Mouse (Mus musculus): Measurements from ENCODE around the gene Nt5c2.
A peak's percentile ranks its signal among the peaks of the same experiment; 100 is the strongest.

Gene Nt5c2

DNA sequence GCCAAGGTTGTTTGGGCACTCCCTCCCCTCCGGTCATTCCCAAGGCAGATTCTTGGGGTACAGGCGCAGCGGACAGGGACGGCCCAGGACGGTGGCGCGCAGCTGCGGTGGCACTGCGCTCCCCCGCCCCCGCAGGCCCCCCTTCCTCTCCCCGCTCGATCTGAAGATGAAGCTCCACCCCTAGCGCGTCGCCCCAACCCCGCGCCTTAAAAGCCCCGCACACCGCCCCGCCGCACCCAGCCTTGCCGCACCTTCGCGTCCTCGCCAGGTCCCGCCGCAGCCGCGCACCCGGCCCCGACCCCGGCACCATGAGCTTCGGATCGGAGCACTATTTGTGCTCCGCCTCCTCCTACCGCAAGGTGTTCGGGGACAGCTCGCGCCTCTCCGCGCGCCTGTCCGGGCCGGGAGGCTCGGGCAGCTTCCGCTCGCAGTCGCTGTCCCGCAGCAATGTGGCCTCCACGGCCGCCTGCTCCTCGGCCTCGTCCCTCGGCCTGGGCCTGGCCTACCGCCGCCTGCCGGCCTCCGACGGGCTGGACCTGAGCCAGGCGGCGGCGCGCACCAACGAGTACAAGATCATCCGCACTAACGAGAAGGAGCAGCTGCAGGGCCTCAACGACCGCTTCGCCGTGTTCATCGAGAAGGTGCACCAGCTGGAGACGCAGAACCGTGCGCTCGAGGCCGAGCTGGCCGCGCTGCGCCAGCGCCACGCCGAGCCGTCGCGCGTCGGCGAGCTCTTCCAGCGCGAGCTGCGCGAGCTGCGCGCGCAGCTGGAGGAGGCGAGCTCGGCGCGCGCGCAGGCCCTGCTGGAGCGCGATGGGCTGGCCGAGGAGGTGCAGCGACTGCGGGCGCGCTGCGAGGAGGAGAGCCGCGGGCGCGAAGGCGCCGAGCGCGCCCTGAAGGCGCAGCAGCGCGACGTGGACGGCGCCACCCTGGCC, at the start of gene Nt5c2, which contains the start of gene Ina:
Gene Nt5c2, minus strand, starts transcription at position 707 of the 935 bp plus-strand sequence.
Gene Ina, plus strand, starts transcription at position 252 of the 935 bp plus-strand sequence.
- peak; percentile 65 for DNase-seq (ENCODE audit: extremely low spot score, low spot score)

DNA sequence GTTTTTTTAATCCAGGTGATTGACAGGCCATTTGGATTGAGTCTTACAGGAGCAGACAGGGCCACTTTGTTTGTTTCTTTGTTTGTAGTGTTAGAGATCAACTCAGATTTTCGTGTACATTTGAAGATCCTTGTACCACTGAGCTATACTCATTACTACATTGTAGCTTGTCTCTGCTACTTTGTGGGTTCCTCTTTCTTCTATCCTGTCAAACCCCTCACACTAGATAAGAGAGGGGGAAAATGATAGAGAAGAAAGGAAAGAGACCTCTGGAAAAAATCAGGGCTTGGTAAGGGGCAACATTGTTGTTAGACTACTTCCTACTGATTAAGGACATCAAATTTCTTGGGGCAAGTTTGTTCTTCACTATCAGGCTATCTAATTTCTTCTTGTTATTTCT, 42.7 kb upstream of the Nt5c2 start:
- no peak for DNase-seq (ENCODE audit: extremely low spot score, low spot score)

DNA sequence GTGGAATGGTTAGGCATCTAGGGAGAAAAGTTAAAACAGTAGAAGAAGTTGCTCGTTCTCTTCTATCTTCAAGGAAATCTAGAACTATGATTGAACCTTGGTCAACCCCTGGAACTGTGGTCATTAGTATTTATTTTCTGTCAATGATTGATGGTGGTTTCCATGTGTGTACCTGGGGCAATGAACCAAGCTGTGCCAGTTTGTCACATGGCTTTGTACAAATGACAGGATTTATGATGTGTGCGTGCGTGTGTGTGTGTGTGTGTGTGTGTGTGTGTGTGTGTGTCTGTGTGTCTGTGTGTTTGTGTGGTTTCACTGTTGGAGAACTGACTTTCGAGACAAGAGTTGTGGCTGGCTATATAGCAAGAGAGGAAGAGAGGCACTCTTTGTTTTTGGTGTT, 38.5 kb upstream of the Nt5c2 start:
- no peak for DNase-seq (ENCODE audit: extremely low spot score, low spot score)

DNA sequence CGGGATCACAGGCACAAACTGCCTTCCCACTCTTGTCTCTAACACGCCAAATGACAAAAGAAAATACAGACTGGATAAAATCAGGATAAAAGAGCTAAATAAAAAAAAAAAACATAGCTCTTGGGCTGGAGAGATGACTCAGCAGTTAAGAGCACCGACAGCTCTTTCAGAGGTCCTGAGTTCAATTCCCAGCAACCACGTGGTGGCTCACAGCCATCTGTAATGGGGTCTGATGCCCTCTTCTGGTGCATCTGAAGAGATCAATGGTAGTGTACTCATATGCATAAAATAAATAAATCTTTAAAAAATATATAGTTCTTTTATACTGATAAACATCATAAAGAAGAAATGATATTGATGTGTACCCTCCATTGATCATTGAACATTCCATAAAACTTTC, 38.0 kb upstream of the Nt5c2 start:
- no peak for DNase-seq (ENCODE audit: extremely low spot score, low spot score)

DNA sequence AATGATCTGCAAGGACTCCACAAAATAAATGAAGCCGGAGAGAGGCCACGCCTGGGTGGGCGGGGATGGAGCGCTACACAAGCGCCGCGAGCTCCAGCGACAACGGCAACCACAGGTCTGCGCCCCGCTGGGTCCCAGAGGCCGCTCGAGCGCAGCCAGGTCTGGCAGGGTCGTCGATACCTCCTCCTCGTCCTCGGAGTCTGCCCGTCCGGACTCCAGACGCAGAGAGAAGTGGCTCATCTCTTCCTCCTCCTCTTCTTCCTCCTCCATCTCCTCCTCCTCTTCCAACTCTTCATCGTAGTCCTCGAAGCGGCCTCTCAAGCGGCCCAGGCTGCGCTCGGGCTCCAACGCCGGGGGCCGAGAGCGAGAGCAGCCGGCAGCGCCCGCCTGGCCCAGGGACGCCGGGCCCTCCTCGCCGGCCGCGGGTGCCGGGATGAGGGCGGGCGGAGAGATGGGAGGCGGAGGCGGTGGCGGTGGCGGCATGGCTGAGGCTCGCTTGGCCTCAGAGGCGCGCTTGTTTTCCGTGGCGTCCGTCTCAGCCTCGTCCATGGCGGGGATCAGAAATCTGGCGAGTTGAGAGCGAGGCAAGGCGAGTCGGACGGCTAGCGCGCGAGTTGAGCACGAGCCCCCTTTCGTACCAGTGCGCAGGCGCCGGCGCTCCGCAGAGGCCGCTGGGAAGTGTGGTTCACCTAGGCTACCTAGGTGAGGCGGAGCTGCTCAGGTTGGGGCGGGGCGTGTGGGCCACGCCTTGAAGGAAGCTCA, 35.5 kb upstream of the Nt5c2 start, which contains the start of gene Pcgf6:
Gene Pcgf6, minus strand, starts transcription at position 636 of the 762 bp plus-strand sequence.
- peak; percentile 85 for DNase-seq (ENCODE audit: extremely low spot score, low spot score)

DNA sequence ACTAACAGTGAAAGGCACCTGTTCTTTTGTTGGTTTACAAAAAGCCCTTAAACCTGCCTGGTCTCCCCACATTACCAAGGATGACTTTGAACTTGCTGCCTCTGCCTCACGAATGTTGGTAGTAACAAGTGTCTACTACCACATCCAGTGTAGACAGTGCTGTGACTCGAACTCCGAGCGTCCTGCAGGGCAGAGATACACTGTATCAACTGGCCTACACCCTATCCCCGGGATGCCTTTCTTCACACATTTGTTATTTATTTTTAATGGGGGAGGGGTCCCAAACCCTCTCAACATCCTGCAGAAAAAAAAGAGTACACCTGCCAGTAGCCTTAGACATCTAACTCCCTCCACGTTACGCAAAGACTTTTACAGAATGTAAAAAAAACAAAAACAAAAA, 34.9 kb upstream of the Nt5c2 start:
- no peak for DNase-seq (ENCODE audit: extremely low spot score, low spot score)

DNA sequence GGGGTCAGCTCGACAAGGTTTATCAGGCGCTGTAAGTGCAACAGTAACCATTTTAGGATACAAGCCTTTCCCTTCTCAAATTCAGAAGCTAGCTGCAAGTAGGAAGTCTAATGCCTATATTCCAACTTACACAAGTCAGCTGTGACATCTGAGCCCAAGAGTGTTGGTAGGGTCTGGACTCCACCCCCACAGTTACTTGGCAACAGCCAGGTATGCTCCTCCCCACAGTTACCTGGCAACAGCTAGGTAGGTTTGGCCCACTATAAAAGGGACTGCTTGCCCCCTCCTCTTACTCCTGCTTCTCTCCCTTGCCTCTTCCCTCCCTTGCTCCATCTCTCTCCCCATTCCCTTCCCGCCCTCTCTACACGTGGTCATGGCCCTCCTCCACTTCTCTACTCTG, 34.1 kb upstream of the Nt5c2 start:
- no peak for DNase-seq (ENCODE audit: extremely low spot score, low spot score)

DNA sequence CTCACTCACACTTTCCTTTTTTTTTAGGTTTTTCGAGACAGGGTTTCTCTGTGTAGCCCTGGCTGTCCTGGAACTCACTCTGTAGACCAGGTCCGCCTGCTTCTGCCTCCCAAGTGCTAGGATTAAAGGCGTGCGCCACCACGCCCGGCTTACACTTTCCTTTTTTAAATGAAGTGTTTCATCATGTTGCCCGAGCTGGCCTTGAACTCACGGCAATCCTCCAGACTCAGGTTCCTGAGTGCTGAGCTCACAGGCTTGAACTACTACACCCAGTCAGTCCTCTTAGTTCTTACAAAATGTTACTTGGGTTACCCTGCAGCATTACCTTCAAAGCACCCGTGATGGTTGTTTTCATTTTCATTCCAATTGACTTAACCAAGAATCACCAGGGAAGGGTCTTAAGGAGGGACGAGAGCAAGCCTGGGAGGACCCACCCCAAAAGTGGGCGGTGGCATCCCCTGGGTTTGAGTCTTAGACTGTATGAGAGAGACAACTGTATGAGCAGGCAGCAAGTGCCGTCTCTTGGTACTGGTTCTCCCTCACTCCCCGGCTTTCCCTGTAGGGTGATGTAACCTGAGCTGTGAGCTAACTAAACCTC, 32.4 kb upstream of the Nt5c2 start:
- no peak for DNase-seq (ENCODE audit: extremely low spot score, low spot score)

DNA sequence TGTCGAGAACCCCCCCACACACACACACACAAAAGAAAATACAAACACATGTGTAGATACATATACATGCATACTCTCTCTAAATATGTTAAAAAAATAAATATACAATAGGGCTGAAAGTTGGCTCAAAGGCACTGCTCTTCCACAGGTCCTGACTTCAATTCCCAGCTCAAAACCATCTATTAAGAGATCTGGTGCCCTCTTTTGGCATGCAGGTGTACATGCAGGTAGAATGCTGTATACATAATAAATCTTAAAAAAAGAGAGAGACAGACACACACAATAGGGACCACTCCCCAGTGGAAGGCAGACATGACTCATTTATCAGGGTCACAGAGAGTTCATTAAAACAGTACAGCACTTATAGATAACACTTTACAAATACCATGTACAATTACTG, 31.4 kb upstream of the Nt5c2 start:
- no peak for DNase-seq (ENCODE audit: extremely low spot score, low spot score)

DNA sequence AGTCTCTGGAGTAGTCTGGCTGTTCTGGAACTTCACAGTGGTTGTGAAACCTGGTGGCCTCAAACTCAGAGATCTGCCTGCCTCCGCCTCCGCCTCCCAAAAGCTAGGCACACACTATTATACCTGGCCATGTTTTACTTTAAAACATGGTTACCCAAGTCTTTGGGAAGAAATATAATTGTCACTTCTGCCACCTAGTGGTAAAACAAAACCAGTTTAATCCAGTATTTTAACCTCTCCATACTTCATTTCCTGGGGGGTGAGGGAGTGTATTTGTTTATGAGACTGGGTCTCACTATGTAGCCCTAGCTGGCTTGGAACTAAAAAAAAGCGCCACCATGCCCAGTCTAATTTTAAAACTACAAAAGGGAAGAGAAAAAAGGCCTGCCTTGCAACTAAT, 28.7 kb upstream of the Nt5c2 start:
- no peak for DNase-seq (ENCODE audit: extremely low spot score, low spot score)

DNA sequence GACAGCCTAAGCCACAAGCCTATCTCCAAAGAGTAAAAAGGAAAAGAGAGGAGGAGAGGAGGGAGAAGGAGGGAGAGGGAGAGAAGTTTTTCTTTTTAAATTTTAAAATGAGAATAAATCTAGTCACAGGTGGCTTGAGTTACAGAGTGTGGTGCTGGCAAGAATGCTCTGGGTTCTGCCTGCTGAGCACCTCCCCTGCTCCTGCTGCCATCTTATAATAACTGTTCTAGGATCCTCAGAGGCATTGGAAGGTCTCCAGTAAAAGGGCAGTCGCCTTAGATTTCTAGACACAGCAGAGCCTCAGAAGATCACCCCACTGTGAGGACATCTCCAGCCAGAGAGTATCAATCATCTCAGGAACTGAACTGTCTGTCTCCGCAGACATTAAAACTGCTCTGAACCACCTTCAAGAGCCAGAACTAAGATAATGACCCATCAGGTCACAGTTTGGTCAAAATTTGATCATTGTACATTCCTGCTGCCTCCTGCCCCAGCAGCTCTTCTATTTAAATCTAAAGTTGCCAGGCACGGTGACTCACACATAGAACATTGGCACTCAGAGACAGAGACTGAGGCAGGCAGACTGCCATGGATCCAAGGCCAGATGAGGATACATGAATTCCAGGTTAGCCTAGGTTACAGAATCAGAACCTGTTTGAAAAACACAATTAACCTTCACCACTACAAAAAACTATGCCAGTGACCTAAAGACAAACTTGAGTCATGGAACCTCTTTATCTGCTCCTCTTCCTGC, 25.9 kb upstream of the Nt5c2 start:
- DNase-seq (ENCODE audit: extremely low spot score, low spot score), result no peak

DNA sequence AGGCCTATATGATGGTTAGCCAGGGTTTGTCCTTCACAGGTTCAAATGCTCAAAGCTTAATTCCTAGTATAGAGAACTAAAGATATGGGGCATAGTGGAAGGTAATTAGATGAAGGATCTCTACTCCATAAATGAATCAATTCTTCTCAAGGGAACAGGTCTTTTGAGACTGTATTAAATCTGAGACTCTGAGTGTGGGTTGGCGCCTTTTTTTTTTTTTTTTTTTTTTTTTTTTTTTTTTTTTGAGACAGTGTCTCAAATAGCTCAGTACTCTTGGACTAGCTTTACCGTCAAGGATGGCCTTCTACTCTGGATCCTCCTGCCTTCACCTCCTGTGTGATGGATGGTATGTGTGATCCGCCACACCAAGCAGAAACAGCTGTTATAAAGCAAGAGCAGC, 21.6 kb upstream of the Nt5c2 start:
- no peak for DNase-seq (ENCODE audit: extremely low spot score, low spot score)

DNA sequence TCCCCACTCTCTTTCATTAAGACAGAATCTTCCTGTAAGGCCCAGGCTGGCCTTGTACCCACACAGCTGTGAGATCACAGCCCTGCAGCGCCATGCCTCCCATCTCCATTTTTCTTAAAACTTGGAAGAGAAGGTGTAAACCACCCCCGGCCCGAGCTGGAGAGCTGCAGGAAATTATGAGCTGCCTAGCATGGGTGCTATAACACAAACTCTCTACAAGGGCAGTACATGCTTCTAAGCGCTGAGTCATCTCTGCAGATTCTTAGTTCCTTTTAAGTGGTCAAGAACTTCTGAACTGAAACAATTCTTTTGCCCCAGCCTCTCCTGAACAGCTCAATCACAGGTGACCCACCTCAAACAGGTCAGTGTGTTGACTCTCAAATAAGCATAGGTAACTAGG, 20.0 kb upstream of the Nt5c2 start:
- DNase-seq (ENCODE audit: extremely low spot score, low spot score), result no peak

DNA sequence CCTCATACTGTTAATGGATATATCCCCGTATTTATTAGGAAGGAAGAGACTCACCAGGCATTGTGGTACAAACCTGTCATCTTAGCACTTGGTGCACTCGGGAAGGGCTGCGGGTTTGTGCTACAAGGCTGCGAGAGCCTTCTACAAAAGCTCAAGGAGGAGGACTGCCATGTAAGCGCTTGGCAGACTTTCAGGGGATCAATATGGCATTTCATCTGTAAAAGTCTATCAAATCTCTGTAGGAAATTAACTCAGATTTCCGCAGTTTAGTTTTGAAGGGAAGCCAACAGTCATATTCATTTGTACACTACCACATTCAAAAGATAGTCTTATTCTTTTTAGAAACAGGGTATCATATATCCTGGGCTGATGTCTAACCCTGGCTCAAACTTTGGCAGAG, 16.8 kb upstream of the Nt5c2 start:
- no peak for DNase-seq (ENCODE audit: extremely low spot score, low spot score)

DNA sequence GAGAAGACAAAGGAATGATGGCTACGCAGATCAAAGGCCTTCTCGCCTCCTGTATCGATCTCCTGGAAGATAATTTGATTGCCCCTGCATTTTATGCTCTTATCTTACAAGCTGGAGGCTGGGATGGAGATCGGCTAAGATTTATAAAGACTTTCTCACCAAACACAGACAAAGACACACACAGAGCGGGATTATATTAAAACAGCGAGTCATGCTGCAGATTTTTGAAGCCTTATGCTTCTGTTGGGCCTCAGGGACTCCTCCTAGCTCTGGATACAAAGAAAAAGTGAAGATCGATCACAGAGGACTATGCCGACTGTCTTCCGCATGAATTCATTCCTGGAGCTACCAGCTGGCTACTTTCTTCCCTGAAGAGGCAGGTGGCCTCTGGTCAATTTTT, 14.8 kb upstream of the Nt5c2 start:
- DNase-seq (ENCODE audit: extremely low spot score, low spot score), result no peak

DNA sequence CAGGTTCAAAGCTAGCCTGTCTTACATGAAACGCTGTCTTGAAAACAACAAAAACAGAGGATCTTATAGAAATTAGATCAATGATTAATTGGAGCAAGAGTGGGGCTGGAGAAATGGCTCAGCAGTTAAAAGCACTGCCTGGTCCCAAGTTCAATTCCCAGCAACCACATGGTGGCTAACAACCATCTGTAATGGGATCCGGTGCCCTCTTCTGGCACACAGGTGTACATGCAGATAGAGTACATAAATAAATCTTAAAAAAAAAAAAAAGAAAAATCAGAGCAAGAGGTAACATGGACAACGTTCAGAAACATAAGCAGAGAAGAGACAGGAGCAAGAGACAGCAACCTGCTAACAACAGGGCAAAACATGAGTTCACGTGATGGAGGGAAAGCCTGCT, 11.6 kb upstream of the Nt5c2 start:
- DNase-seq (ENCODE audit: extremely low spot score, low spot score), result no peak

DNA sequence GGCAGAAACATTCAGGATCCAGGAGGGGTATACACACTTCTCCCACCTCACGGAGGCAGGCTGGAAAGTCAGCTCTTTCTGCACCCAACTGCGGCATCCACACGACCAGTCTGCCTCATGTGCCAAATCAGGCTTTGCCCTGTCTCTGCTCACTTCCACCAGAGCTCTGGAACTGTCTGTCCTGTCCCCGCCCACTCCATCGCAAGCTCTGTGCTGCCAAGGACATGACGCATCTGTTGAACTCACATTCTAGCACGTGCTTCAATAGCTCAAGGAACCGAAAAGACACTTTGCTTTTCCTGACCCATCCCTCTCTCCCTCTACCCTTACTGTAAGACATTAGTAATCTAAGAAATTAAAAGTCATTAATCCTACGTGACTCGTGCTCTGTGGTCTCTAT, 10.0 kb upstream of the Nt5c2 start:
- no peak for DNase-seq (ENCODE audit: extremely low spot score, low spot score)

DNA sequence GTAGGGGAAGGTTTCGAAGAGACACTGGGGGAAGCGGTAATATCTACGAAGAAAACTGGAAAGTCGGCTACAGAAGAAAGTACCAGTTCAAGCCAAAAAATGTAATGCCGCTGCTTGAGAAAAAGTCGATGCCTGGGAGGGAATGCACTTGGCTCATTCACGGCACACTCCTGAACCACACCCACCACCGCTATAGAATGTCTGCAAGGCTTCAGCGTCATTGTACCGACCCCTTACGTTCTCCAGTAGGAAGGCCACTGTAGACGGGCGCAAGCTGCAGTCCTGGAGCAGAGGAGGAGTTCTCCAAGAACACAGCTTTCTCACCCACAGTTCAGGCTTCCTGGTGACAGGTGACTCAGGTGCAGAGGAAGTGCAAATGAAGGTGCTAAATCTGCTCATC, 8.6 kb upstream of the Nt5c2 start:
- no peak for DNase-seq (ENCODE audit: extremely low spot score, low spot score)

DNA sequence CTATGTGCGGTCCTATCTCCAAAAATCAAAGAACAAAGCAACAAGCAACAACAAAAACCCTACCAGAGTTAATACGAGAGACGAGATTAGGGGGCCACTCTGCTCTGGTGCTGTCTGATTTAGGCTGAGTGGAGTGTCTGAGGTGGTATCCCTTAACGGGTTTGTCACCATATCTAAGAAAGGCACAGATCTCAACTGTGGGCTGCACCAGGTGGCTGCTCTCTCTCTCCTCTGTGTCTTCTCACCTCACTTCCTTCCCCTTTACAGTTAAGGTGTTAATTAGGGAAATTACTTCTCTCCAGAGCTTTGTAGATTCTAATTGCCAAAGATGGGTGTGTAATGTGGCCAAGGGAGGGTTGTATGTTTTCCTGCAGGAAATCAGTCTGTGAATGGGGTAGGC, 7.8 kb upstream of the Nt5c2 start:
- DNase-seq (ENCODE audit: extremely low spot score, low spot score), result no peak

DNA sequence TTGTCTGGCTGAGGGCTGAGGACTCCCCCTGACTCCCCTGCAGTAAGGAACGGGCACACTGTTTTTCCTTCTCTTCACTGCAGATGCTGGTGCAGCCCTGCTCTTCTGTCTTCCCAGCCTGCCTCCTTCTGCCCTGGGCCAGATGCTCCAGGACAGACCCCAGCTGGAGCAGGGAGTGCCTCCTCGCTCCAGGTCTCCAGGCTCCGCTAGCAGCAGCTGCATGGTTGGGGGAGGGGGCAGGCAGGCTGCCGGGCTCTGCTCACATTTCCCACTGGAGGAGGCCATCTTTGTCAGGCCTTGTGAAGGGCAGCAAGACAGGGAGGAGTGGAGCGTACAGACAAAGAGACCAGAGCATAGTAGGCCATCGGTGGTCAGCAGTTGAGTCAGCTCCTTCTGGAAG, 4.4 kb upstream of the Nt5c2 start:
- DNase-seq (ENCODE audit: extremely low spot score, low spot score), result peak; percentile 54

DNA sequence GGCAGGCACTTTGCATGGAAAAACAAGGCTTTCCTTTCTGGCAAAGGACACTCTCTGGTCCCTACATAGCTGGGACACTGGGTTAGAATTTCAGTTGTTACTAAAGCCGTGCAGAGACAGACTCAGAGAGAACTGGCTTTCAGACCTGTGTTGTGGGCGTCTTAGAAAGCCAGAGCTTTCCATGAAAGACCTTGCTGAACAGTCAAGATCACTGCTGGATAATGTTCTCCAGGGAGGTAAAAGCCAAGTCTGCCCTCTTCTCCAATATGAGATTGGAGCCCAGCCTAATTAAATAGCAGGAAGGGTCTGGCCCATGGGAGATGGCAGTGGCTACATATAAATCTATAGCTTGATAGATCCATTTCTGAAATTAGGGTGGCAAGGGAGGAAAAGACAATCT, 3.4 kb upstream of the Nt5c2 start:
- DNase-seq (ENCODE audit: extremely low spot score, low spot score), result no peak

Data from neural tube, embryonic 10.5 days (tissue).